Mouse (Mus musculus): Measurements from ENCODE around the gene Tmem30a.

Tmem30a gene

DNA sequence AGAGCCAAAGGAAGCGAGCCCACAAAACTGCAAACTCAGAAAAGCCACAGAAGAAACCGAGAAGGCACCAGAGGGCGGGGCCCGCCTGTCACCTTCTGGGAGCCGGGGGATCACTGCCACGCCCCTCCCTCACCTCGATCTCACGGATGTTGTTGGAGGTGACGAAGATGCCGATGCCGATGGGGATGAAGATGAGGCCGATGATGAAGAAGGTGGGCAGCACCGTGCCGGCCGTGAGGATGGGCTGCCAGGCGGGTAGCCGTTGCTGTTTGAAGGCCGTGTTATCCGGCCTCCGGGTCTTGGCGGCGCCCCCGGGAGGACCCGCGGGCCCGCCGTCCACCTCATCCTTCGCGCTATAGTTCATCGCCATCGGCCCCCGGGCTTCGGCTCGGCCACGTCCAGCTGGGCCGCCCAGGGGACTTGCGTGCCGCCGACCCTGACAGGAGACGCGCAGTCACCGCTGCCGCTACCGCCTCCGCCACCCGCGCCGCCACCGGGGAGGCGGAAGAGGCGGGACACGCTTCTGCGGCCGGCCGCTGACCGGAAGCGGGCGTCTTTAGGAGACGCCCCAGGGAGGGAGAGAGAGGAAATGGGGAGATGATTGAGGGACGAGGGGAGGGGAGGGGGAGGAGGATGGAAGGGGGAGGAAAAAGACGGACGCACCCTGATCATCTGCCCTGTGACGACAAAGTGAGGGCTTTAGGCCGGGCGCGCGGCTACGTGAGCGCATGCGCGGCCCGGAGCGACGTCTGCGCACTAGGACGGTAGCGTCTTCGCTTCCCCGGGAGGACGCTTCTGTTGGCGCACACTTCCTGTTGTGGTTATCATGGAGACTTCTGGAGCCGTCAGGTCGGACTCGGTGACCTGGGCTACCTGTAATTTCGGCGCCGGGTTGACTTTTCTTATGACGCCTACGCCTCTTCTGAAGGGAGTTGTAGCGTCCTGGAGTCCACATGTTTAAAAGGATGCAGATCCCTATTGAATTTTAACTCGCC lies at the start of gene Tmem30a:
Gene Tmem30a, minus strand, starts transcription at position 667 of the 995 bp plus-strand sequence.
- peak; percentile 95 for DNase-seq (ENCODE audit: low spot score)

DNA sequence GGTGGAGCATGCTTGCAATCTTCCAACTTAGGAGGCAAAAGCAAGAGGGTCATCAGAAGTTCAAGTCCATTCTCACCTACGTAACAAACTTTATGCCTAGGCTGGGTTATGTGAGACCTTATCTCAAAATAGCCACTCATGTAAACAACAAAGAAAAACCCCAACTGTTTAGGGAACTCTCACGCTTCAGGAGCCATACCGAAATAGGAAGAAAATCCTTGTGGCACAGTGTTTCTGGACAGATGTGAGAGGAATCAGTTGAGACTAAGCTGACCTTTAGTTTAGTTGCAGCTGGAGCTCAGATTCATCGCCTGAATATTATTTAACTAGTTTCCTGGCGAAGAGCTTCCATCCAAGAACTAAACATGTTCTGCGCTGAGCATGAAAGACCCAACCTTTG lies 49.3 kb upstream of the Tmem30a start:
- no peak for DNase-seq (ENCODE audit: low spot score)

- DNase-seq (ENCODE audit: low spot score), result no peak
These were observed 48.7 kb upstream of the Tmem30a start for GRCm38 (mm10) chr9:79842028-79842427.

GRCm38 (mm10) chr9:79831294-79831693 lies 38.0 kb upstream of the Tmem30a start:
- no peak for DNase-seq (ENCODE audit: low spot score)

DNA sequence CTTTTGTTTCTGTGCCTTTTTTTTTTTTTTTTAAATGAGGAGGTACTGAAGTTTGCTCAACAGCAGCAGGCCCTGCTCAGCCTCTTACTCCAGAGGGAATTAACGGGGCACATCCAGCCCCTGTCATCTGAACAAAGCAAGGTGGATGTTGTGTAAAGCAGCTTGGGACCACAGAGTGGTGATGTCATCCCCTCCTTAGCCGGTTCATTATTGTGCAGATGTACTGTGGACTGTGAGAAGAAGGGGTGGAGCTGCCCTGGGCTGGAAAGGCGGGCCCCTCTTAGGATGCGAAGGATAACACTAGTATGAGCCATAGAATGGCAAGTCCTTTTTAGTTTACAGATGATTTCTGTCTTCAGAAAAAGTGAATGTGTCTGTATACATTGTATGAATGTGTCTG lies 37.6 kb upstream of the Tmem30a start:
- DNase-seq (ENCODE audit: low spot score), result no peak

GRCm38 (mm10) chr9:79829842-79830800 lies 36.8 kb upstream of the Tmem30a start:
- DNase-seq (ENCODE audit: low spot score), result no peak

DNA sequence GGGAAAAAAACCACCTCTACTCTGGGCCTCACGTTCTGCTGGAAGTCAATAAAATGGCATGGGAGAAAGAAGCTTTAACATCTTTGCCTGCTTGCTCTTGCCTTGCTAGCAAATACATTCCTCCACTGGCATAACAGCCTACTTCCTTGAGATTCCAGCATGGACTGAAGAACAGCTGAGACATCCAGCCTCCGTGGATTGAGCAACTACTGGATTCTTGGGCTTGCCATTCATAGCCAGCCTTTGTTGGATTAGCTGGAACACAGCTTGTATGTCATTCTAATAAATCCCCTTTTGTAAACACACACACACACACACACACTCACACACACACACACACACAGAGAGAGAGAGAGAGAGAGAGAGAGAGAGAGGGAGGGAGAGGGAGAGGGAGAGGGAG lies 33.8 kb upstream of the Tmem30a start:
- no peak for DNase-seq (ENCODE audit: low spot score)

DNA sequence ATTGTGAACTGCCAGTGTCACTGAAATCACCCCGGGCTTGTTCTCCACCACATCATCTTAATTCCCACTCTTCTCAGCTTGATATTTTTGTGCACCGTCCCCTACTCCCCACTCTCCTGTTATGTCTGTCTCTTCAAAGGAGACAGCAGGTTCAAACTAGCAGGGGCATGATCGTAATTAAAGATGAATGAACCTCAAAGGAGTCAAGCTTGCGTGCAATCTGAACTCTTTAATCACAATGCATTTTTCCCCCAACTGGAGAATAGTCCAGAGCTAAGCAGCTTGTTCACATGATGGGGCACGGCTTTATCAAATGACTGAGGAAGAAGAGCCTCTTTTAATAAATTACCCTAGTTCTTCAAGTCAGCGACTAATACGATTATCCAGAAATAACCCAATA lies 32.2 kb upstream of the Tmem30a start:
- no peak for DNase-seq (ENCODE audit: low spot score)

DNA sequence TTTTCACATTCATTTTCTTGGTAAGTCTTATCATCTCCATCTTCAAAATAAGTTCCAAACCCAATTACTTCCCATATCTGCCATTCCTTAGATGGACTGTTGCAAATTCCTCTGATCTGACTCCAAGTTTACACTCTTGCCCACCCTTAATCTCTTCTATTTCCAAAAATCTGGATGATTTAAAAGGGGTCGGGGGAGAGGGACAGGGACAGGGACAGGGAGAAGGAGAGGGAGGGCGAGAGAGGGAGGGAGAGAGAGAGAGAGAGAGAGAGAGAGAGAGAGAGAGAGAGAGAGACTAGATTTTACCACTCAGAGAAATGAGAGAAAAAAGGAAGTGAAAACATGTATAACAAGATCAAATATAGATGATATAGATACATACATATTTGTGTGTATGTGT lies 30.5 kb upstream of the Tmem30a start:
- no peak for DNase-seq (ENCODE audit: low spot score)

DNA sequence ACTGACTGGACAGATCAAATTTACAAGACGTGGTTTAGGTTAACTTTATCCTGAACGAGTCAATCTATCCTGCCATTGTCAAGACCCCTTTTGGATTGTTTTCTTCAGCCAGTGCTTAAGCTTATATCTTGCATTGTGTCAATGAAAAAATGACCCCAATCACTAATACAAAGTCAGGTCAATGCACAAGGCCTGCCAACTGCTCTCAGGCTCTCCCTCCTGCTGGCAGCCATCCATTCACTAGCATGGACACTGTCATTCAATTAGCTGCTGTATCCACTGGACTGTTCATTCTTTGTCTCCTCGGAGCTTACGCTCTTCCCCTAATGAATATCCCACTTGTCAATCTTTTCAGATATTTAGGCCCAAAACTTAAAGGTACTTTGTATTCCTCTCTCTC lies 30.1 kb upstream of the Tmem30a start:
- no peak for DNase-seq (ENCODE audit: low spot score)

GRCm38 (mm10) chr9:79816464-79816863 lies 23.2 kb upstream of the Tmem30a start:
- DNase-seq (ENCODE audit: low spot score), result no peak

DNA sequence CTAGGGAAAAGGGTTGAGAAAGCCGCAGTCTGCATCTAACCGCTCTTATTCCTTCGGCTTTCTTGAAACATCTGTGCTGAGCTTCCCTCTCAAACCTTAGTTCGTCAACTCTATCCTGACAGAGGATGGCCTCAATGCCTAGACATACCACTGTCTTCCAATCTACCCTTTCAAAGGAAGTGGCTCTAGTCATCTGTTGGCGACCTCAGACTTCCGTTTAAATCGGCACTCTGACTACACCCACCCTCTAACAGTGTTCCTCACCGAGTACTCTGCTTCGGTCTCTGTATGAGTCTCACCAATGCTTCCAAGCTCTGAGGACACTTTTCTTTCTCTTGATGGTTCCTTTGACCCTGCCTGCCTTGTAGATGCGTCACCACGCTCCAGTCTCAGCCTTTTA lies 22.7 kb upstream of the Tmem30a start:
- no peak for DNase-seq (ENCODE audit: low spot score)

DNA sequence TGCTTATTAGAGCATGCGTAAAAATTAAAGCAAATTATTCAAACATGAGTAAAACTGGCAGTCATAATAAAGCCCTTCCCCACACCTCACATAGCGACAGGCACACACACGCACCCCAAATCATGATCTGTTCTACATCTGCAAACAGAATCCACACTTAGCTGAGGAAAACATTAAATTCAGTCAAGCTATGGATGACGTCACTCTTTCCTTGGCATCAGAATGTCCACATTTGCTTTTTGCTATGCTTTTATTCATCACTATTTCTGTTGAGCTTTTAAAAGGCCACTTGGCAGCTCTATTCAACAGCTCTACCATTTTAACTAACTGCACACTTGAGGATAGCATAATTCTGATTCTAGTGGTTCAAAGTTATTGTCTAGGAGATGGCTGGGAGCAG lies 21.3 kb upstream of the Tmem30a start:
- DNase-seq (ENCODE audit: low spot score), result no peak

GRCm38 (mm10) chr9:79810969-79811902 lies 17.9 kb upstream of the Tmem30a start:
- no peak for DNase-seq (ENCODE audit: low spot score)

DNA sequence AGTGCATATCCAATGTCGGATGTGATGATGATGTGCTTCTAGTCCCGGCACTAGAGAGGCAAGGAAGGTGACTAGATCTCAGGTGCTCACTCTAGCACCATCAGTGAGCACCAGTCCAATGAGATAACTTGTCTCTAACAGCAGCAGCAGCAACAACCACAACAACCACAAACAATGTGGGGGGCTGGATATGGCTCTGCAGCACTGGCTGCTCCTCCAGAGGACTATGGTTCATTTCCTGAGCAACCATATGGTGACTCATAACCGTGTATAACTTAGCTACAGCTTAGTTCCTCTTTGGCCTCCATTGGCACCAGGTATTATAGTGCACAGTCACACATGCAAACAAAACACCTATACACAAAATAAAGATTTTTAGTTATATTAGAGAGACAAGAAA lies 17.2 kb upstream of the Tmem30a start:
- DNase-seq (ENCODE audit: low spot score), result no peak

DNA sequence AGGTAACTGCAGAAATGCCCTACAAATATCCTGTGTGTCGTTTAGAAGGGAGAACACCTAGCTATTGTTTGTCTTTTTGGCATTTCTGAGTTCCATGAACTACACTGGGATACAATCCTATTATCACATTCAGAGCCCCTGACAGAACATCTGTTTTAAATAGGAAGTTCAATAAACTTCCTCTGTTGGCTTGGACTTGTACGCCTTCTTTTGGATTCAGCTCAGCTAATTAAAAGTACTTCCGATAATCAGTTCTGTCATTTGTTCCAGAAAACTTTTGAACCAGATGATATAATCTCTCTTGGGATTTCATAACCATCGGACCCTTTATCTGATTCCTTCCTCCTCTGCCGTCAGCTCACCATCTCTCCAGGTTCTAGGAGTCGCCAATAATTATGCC lies 16.1 kb upstream of the Tmem30a start:
- DNase-seq (ENCODE audit: low spot score), result no peak

DNA sequence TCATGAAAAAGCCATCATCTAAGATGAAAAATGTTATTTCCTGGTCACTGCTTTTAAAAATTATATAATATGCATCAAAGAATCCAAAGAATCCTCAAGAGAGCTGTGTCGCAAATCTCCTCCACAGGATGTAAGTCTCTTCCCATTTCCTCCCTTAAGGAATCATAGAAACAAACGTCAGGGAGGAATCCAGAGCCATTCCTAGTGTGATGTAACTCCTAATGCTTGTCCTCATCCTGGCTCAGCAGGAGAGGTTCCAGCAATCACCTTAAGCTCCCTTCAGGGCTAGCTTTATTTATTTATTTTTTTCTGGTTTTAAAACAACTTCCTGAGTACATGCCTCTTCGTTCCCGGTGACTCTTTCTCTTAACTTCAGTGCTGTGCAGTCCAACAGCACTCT lies 13.9 kb upstream of the Tmem30a start:
- no peak for DNase-seq (ENCODE audit: low spot score)

DNA sequence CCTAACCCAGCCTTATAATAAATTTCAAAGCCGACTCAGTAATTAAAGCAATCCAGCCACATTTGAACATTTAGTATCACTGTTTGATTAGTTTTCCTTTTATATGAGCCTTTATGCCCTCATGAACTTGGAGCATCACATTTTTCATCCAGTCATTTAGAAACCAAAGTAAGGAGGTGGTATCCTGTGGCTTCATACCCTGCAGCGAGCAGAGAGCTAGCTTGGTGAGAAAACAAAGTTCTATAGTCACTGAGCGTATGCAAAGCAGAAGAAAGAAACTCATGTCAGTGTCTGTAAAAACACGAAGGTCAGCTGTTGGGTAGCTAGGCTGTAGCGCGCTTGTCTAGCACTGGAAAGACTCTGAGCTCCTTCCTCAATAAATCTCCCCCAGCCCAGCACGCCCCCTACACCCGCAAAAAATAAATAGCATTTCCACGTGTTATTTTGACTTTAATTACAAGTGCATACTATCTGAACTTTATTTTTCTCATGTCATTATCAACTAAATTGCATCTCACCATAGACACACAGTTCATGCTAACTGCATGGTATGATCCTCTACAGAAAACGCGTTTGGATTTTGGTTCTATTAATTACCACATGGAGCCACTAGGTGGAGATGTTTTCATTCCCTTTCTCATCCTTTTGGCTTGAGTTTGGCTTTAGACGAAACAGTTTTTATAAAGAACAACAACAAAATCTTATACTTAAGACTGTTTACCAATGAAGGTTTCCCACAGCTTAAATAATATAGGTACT lies 13.2 kb upstream of the Tmem30a start:
- DNase-seq (ENCODE audit: low spot score), result no peak

DNA sequence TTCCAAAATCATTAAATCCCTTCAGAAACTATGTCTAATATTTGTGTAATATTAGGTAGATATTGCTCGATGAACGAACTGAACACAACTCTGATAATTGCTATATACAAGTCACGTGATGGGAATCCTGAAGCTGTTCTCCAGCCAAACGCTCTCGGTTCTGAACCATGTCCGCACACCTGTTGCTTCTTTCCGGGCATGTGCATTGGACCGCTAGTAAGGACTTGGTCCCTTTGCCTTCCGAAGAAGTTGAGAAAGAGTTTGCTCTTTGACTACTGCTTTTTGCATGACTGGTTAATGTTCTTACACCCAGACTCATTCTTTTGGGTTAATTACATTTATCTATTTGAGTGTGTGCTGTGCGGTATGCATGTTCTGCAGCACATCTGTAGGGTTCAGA lies 12.1 kb upstream of the Tmem30a start:
- no peak for DNase-seq (ENCODE audit: low spot score)

DNA sequence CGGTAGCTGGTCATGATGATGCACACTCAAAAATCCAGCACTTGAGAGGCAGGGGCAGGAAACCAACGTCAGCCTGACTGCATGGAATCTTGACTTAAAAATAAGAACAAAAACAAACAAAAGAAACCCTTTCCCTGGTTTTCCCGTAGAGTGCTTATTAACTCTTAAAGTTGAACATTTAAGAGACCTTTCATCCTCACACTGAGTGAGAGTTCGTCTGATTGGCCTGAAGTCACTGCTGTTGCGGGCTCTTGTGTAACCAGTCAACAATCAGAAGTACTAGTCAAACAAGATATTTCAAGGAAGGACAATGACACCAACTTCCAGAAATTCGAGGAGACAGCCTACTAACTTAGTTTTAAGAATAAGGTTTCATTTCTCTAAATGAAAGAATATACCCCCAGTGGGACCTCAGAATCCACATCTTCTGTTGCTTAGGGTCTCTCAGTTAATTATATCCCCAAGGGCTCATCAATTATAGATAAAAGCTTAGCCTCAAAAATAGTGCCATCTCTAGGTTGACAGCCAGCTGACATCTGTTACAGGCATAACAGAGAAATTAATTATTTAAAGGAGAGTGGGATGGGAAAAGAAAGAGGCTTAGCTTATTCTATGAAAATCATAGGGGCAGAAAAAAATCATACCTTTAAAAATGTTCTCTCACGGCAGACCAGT lies 3.3 kb upstream of the Tmem30a start:
- DNase-seq (ENCODE audit: low spot score), result no peak

Measured in left cerebral cortex, adult 11 months (tissue).